ENCODE assay signal across 18 mouse cellular contexts in the genomic region with DNA sequence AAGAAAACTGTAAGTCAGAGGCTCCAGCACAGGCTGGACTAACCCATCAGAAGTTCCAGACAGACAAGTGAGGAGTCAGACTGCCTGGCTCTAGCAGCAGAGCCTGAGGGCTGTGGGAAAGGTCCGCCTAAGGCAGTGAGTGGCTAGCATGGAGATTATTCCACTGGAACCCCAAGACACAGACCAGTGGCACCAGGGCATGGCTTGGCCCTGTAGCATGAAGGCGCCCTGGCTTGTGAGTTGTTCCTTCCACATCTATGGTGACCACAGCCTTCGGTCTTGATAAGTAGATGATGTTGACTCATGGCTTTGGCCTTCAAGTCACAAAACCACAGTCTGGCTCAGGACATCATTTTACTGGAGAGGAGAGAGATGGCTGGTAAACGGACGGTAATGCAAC.
DNase-seq lines count a peak whose midpoint lies in the region; ATAC-seq lines count a peak whose summit lies in the region.
"Had no signal": no experiment of that assay in that cellular context is flagged by ENCODE, and none has a peak within 500 bp of the region (broad histone marks: within the 10 kb centered on the region; RNA-seq: fewer than 3 reads in every experiment).

No protein-coding gene starts in this region.

- peak; percentile 36 for DNase-seq in adrenal gland, adult 2 months
- DNase-seq in adrenal gland, adult 18-20 months (ENCODE audit: low spot score in 2 of 2), result no peak
- peak; percentile 98 for DNase-seq in 3T3-L1 (ENCODE audit: low read depth, low spot score)
- DNase-seq in c-Kit-positive CD71-negative TER-119-negative erythroid progenitor cells, embryonic 14.5 days (ENCODE audit: low read depth), result peak; percentile 48
- no peak for DNase-seq in layer of hippocampus, postnatal 14 days (ENCODE audit: low spot score in 2 of 2)
- no peak for DNase-seq in testis, postnatal 14 days (ENCODE audit: low spot score)
- DNase-seq: B cell, adult 2 months; cerebellum, adult 2 months; cerebellum, postnatal 36 days; gastrocnemius, postnatal 25 days; kidney, adult 18-20 months; liver, postnatal 0 days; lung, postnatal 14 days; right cerebral cortex, postnatal 14 days; spleen, adult 18-20 months had no signal

- ATAC-seq in megakaryocyte, adult 5-6 weeks (ENCODE audit: poor library complexity, severe bottlenecking), result peak; percentile 36; the same call in 1 of the 2 replicates
- no peak for ATAC-seq in activated CD4-positive, CD25-positive, alpha-beta regulatory T cell, adult 4 months
- ATAC-seq: forebrain, embryonic 14.5 days; liver, postnatal 0 days had no signal

Comparison
In these comparisons a context has a peak if more than half of its experiments do, and no peak if none do; other contexts are left out.
1. DNase-seq: peak in adrenal gland, adult 2 months (single experiment), 3T3-L1 (single experiment) and c-Kit-positive CD71-negative TER-119-negative erythroid progenitor cells, embryonic 14.5 days (single experiment); none in adrenal gland, adult 18-20 months (0 of 2), layer of hippocampus, postnatal 14 days (0 of 2) and testis, postnatal 14 days (single experiment).